Mouse (Mus musculus) midbrain, embryonic 12.5 days (tissue): ENCODE results near the gene Hecw2. TPM values are rescaled to one million over a fixed set of nuclear protein-coding genes. Genes with fewer than 3 reads are reported as not detected.

Source experiments
- ATAC-seq: fragments of 200-750 bp; cut with Nextera tagmentation; 2 replicates; pipeline ENCODE4 v1.8.0; 2017; ENCODE audit warnings: low read depth, moderate TSS enrichment, moderate library complexity; ENCODE audit not compliant: low FRiP score
- H3K27ac ChIP-seq: fragments of 300-500 bp; sonication (generic); replicated peaks from 2 replicates; pipeline ENCODE4 v1.5.1; 2016; ENCODE audit warnings: mild to moderate bottlenecking
- H3K27me3 ChIP-seq: fragments of 300-500 bp; sonication (generic); 2 replicates; pipeline ENCODE4 v1.6.1; 2016; ENCODE audit warnings: mild to moderate bottlenecking
- H3K36me3 ChIP-seq: fragments of 300-500 bp; sonication (generic); 2 replicates; pipeline ENCODE4 v1.6.1; 2016
- H3K4me1 ChIP-seq: fragments of 300-500 bp; sonication (generic); 2 replicates; pipeline ENCODE4 v1.6.1; 2016
- H3K4me2 ChIP-seq: fragments of 300-500 bp; sonication (generic); replicated peaks from 2 replicates; pipeline ENCODE4 v1.6.1; 2016; ENCODE audit warnings: mild to moderate bottlenecking, moderate library complexity
- H3K4me3 ChIP-seq: fragments of 300-500 bp; sonication (generic); 2 replicates; pipeline ENCODE4 v1.5.1; 2016; ENCODE audit warnings: mild to moderate bottlenecking
- H3K9ac ChIP-seq: fragments of 300-500 bp; sonication (generic); replicated peaks from 2 replicates; pipeline ENCODE4 v1.6.1; 2016; ENCODE audit warnings: mild to moderate bottlenecking, moderate library complexity
- H3K9me3 ChIP-seq: fragments of 300-500 bp; sonication (generic); 2 replicates; pipeline ENCODE4 v1.6.1; 2016; ENCODE audit warnings: mild to moderate bottlenecking
- WGBS: fragments of 180-500 bp; shearing (Covaris S2); methylation state at CpG from one replicate; pipeline ENCODE4 v1.1.7; 2016; 5-methylcytosine and 5-hydroxymethylcytosine counted together
- polyA plus RNA-seq: library from polyadenylated mRNA; unstranded; fragments of >200 nt; fragmentation: Nextera tagmentation; extraction: Ambion mirVana; gene quantifications from 2 replicates; pipeline ENCODE4 v1.2.1, GENCODE M21; 2016

Gene Hecw2
- polyA plus RNA-seq, 1 experiment from 2014 or later = 5.5 TPM

DNA sequence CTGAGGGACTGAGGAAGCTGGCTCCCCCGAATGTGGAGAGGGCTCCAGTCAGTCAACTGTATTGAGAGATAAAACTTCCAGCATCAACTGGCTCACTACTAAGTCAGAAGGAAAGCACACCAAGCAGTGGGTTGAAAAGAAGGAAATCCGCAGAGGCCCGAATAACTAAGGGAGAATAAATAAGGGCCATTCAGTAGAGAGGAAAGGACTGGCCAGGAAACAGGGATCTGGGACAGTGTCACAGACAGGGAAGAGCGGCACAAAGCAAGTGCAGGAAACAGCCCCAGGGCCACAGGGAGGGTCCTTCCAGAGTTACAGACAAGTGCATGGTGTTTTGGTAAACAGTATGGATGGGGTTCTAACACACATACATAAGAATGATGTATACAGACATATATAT is 179.2 kb downstream of the Hecw2 start:
- no peak overlapping the region for H3K4me3 ChIP-seq
- no peak overlapping the region for H3K4me2 ChIP-seq
- no peaks in the 10 kb centered on the region for H3K27me3 ChIP-seq
- H3K4me1 ChIP-seq = no peaks in the 10 kb centered on the region
- 77% methylated on average over 4 of the region's 4 CpGs for WGBS
- H3K9ac ChIP-seq = no peak overlapping the region
- H3K36me3 ChIP-seq = no peaks in the 10 kb centered on the region
- no peak overlapping the region for H3K27ac ChIP-seq
- no peaks in the 10 kb centered on the region for H3K9me3 ChIP-seq
- ATAC-seq = no peak

DNA sequence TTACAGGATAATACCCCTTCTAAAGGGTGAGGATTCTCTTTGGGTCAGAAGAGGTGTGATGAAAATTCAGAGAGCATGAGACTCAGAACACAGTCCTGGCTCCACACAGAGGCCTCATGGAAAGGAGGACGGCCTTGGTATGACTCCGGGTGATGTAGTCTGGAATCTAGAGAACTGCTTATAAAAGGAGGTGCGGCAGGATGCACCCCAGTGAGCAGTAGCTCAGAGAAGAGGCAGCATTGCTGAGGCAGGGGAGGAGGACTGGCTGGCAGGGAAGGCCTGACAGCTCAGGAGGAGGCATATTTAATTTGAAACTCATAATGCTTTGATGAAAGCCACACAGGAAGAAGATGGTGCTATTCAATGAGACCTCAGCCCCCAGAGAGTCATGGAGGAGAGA is 182.6 kb downstream of the Hecw2 start:
- no peak overlapping the region for H3K27ac ChIP-seq
- 59% methylated on average over 3 of the region's 3 CpGs for WGBS

DNA sequence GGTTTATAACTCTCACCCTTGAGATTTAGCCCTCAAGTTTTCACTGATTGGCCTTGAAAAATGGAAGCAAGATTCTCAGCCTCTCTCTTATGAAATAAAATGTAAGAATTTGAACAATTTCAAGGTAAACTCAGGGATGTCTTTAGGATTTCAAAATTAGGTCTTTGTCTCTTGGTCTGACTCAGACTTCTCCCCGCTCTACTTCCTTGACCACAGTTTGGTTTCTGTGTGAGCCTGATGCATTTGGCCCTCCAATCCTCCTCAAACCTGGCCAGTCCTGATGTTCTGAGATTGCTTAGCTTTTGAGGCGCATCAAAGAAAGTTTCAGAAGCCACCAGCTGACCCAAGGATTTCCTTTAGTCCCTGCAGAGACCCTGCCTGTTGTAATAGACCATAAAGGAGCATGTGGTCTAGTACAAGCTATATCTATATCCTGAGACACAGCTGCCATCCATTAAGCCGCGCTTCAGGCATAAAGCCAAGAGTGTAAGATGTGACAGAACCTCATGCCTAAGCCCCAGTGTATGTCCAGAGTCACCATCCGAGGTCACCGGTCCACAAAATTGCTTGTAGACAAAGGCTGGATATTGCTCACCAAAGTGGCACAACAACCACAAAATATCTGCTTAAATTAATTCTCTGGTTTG is 185.4 kb downstream of the Hecw2 start:
- no peaks in the 10 kb centered on the region for H3K27me3 ChIP-seq
- 92% methylated on average over 6 of the region's 6 CpGs for WGBS
- H3K4me3 ChIP-seq = no peak overlapping the region
- H3K4me1 ChIP-seq = no peaks in the 10 kb centered on the region
- H3K9me3 ChIP-seq = no peaks in the 10 kb centered on the region
- H3K4me2 ChIP-seq = no peak overlapping the region
- H3K27ac ChIP-seq = no peak overlapping the region
- H3K9ac ChIP-seq = no peak overlapping the region
- H3K36me3 ChIP-seq = no peaks in the 10 kb centered on the region
- ATAC-seq = no peak

More for the DNA sequence above, 182.6 kb downstream of the Hecw2 start:
- Histone ChIP-seq H3K4me2 (no peak overlapping the region), H3K9me3 (no peaks in the 10 kb centered on the region), H3K27me3 (no peaks in the 10 kb centered on the region), H3K4me1 (no peaks in the 10 kb centered on the region), H3K4me3 (no peak overlapping the region), H3K9ac (no peak overlapping the region), H3K36me3 (no peaks in the 10 kb centered on the region)
- ATAC-seq = no peak

DNA sequence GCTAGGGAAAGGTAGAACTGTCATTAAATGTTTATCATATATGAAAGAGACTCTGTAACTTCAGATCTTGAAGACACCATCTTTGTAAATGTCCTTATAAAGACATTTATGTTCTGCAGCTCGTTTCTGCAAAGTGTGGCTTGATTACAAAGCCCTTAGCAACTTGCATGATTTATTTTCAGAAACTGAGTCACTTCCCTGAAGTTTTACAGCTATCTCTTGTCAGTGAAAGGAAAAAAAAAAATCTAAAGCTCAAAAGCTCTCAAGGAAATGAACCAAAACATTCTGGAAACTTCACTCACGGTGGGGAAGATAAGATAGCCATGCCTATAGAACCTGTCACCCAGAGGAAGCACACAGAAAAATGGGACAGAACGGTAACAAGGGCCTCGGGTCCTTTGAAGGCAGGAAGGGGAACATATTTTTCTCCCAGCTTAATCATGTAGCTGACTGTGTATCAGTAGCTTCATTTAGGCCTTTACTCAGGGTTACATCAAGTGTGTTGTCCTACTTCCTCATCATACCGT is 189.0 kb downstream of the Hecw2 start:
- H3K36me3 ChIP-seq = no peaks in the 10 kb centered on the region
- WGBS = 78% methylated on average over 5 of the region's 5 CpGs

DNA sequence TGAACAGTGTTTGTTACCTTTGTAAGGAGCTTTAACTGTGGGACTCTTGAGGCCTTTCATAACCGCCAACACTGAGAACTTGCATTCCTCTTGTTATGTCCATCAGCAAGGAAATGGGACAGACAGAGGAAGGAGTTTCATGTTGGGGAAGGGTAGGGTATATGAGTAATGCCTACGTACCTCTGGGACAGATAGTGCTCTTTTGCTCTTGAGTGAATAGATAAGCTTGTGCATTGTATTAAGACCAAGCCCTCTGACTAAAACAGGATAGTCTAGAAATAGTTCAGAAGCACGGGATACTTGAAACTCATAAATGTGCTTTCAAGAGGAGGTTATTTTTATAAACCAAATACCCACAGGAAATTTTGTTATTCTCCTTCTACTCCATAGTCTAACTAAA is 191.7 kb downstream of the Hecw2 start:
- no peak overlapping the region for H3K9ac ChIP-seq
- no peaks in the 10 kb centered on the region for H3K4me1 ChIP-seq
- no peaks in the 10 kb centered on the region for H3K9me3 ChIP-seq
- ATAC-seq = no peak
- H3K27me3 ChIP-seq = no peaks in the 10 kb centered on the region
- WGBS = 88% methylated on average over 3 of the region's 3 CpGs
- H3K27ac ChIP-seq = no peak overlapping the region
- H3K4me3 ChIP-seq = no peak overlapping the region
- no peak overlapping the region for H3K4me2 ChIP-seq
- H3K36me3 ChIP-seq = no peaks in the 10 kb centered on the region

More for the DNA sequence above, 189.0 kb downstream of the Hecw2 start:
- H3K27ac ChIP-seq = no peak overlapping the region
- no peak overlapping the region for H3K9ac ChIP-seq
- H3K9me3 ChIP-seq = no peaks in the 10 kb centered on the region
- no peak overlapping the region for H3K4me2 ChIP-seq
- H3K27me3 ChIP-seq = no peaks in the 10 kb centered on the region
- no peaks in the 10 kb centered on the region for H3K4me1 ChIP-seq
- no peak for ATAC-seq
- H3K4me3 ChIP-seq = no peak overlapping the region

DNA sequence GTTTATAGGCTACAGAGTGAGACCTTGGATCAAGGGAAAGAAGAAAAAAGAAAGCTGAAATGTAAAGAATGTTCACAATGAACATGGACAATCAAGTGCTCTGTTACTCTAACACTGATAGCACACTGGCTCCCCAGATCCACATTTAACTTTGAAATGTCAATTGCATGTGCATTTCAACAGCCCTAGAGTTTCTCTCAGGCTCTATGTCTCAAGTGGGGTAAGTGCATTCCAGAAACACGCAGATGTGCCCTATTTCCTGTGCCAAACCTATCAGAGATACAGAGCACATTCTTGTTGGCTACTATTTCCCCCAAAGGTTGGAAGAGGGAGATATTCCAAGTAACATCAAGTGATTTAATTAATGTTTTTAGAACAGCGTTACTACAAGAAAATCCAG is 192.9 kb downstream of the Hecw2 start:
- ATAC-seq = no peak
- Histone ChIP-seq H3K27ac (no peak overlapping the region), H3K9ac (no peak overlapping the region), H3K4me3 (no peak overlapping the region), H3K9me3 (no peaks in the 10 kb centered on the region), H3K36me3 (no peaks in the 10 kb centered on the region), H3K27me3 (no peaks in the 10 kb centered on the region), H3K4me1 (no peaks in the 10 kb centered on the region), H3K4me2 (no peak overlapping the region)
- WGBS = 98% methylated on average over 2 of the region's 2 CpGs

DNA sequence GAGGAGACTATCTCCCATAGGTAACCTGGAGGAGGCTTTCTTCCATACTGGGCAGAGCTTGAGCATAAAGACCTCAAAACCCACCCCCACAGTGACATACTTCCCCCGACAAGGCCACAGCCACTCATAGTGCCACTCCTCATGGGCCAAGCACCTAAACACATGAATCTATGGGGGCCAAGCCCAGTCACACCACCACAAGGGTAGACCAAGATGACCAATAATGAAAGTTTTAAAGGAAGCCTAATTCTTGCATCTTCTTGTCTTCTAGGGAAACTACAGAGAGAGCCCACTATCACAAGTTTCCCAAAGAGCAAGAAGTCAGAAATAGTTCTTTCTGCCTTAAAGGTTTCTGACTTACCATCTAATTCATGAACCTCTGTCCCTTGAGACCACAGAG is 197.7 kb downstream of the Hecw2 start:
- Histone ChIP-seq H3K27me3 (no peaks in the 10 kb centered on the region), H3K4me2 (no peak overlapping the region), H3K9ac (no peak overlapping the region), H3K4me3 (no peak overlapping the region), H3K4me1 (no peaks in the 10 kb centered on the region), H3K27ac (no peak overlapping the region), H3K36me3 (no peaks in the 10 kb centered on the region), H3K9me3 (no peaks in the 10 kb centered on the region)
- no peak for ATAC-seq
- 100% methylated on average over 1 of the region's 1 CpGs for WGBS

DNA sequence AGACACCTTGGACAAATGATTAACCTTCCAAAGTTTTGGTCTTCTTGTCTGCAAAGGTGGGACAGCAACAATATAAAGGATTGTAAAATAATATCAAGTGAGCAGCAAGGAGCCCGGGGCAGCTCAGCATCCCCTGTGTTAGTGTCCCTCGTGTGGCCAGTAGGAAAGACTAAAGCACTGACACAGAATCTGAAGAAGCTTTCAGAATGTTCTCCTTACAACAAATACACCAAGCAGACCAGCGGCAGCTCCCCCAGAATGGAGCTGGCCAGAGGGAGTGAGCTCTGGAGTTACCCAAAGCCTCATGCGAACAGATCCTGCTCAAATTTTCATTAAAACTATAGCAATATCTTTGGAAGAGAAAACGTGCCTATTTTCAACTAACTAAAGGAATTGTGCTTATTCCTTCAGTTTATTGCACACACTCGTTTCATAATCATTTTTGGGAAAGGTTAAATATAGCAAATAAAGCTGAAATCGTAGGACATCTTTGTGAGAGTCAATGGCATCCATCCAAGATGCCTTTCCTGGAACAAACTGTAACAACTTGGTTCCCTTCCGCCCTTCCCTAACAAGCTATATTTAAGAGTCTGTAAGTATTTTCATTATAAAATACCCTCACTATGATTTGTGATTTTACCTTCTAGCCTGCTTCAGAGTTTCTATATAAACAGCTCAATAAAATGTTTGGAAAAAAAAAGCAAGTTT is 208.6 kb downstream of the Hecw2 start:
- Histone ChIP-seq H3K9ac (no peak overlapping the region), H3K4me2 (no peak overlapping the region), H3K27ac (no peak overlapping the region), H3K27me3 (no peaks in the 10 kb centered on the region), H3K9me3 (no peaks in the 10 kb centered on the region), H3K36me3 (no peaks in the 10 kb centered on the region), H3K4me3 (no peak overlapping the region), H3K4me1 (no peaks in the 10 kb centered on the region)
- no peak for ATAC-seq
- WGBS = 85% methylated on average over 8 of the region's 8 CpGs

DNA sequence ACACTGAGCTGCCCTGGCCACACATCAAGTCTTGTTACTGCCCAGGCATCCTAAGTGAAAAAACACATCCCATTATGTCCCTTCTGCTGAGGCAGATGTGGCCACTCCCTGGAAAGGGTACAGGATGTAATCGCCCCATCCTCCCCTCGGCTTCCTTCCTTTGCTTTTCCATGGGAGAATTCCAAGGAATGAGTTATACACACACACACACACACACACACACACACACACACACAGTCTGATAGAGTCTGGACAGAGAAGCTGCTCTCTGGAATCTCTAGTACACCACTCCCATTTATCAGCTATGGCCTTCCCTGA is 216.5 kb downstream of the Hecw2 start:
- no peak overlapping the region for H3K27ac ChIP-seq
- H3K4me3 ChIP-seq = no peak overlapping the region
- no peaks in the 10 kb centered on the region for H3K36me3 ChIP-seq
- no peak overlapping the region for H3K9ac ChIP-seq
- no peak for ATAC-seq
- 84% methylated on average over 2 of the region's 2 CpGs for WGBS
- no peaks in the 10 kb centered on the region for H3K4me1 ChIP-seq
- H3K9me3 ChIP-seq = no peaks in the 10 kb centered on the region
- H3K27me3 ChIP-seq = no peaks in the 10 kb centered on the region
- H3K4me2 ChIP-seq = no peak overlapping the region

DNA sequence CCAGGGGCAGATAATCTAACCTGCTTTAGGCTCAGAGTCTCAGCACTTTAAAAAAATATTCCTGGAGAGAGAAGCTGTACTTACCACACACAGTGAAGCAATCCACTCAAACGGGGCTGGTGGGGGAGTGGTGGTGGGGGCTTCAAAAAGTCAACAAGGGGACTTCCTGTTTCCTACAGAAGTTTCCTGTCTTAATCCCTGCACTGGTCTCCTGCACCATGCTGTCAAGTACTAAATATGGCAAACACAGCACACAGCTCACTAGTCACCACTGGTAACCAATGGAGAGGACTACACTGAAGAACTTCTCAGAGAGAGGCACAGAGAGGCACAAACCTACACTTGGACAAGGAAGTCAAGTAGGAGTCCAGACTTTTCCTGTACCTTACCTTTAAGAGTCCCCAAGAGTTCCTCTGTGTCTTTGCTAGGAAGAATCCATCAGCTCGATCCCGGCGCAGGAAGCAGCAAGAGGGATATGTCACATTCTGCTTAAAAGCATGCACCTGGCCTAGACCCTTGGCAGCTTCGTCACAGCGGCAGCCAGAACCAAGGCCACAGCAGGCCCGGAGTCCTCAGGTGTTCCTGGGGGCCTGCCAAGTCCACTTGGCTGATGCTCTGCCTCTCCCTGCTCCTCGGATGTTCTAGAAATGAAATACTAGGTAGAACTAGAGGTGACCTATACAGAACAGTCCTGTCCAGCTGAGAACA is 217.0 kb downstream of the Hecw2 start:
- H3K27me3 ChIP-seq = no peaks in the 10 kb centered on the region
- H3K4me2 ChIP-seq = no peak overlapping the region
- WGBS = 86% methylated on average over 8 of the region's 8 CpGs
- no peaks in the 10 kb centered on the region for H3K4me1 ChIP-seq
- H3K9ac ChIP-seq = no peak overlapping the region
- no peak overlapping the region for H3K27ac ChIP-seq
- H3K4me3 ChIP-seq = no peak overlapping the region
- no peaks in the 10 kb centered on the region for H3K9me3 ChIP-seq
- no peaks in the 10 kb centered on the region for H3K36me3 ChIP-seq
- no peak for ATAC-seq

DNA sequence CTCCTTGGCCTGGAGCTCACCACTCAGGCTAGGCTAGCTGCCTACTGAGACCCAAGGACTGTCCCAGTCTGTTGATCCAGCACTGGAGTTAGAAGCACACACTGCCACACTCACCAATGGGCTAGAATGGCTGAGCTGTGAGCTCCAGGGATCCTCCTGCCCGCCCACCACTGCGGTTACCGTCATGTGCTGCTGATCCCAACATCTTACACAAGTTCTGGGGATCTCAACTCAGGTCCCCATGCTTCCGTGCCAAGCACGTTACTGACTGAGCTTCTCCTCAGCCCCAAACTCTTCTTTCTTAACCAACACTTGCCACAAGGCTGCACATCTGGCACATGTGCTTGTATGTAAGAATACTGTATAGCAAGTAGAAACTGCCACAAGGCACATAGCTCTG is 218.2 kb downstream of the Hecw2 start:
- H3K4me2 ChIP-seq = no peak overlapping the region; the same call in 1 of the 2 replicates
- H3K27me3 ChIP-seq = no peaks in the 10 kb centered on the region
- 94% methylated on average over 5 of the region's 5 CpGs for WGBS
- H3K4me1 ChIP-seq = no peaks in the 10 kb centered on the region
- H3K36me3 ChIP-seq = no peaks in the 10 kb centered on the region
- no peak overlapping the region for H3K4me3 ChIP-seq
- no peaks in the 10 kb centered on the region for H3K9me3 ChIP-seq
- ATAC-seq = no peak
- H3K27ac ChIP-seq = no peak overlapping the region
- H3K9ac ChIP-seq = no peak overlapping the region

DNA sequence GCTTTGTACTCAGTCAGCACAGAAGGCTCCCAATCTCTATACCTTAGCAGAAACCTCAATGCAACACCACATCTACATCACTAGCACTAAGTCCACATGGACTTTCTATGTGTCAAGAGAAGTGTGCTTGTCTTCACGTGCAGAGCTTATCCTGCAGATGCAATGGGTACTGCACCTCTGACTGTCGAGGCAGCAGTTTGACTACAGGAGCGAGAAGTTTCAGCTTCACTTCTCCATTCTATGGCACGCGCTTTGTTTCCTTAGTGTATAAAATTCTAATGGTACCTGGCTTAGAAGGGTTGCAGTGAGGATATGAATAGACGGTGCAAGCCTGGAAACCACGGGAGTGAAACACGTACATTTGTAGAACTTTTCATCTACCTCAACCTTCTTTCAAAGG is 218.9 kb downstream of the Hecw2 start:
- 89% methylated on average over 8 of the region's 8 CpGs for WGBS

More for the DNA sequence above, 218.9 kb downstream of the Hecw2 start:
- Histone ChIP-seq H3K27me3 (no peaks in the 10 kb centered on the region), H3K9me3 (no peaks in the 10 kb centered on the region), H3K9ac (no peak overlapping the region), H3K27ac (no peak overlapping the region), H3K36me3 (no peaks in the 10 kb centered on the region), H3K4me3 (no peak overlapping the region), H3K4me1 (no peaks in the 10 kb centered on the region), H3K4me2 (no peak overlapping the region)
- no peak for ATAC-seq
